Mouse (Mus musculus): ENCODE measurements around the gene Lpcat1. TPM values are rescaled to one million over a fixed set of nuclear protein-coding genes. Genes with fewer than 3 reads are reported as not detected.
A peak's percentile ranks its signal among the peaks of the same experiment; 100 is the strongest.

Gene Lpcat1
- polyA plus RNA-seq, 2 experiments from 2014 or later = 29.0 to 34.0 TPM

DNA sequence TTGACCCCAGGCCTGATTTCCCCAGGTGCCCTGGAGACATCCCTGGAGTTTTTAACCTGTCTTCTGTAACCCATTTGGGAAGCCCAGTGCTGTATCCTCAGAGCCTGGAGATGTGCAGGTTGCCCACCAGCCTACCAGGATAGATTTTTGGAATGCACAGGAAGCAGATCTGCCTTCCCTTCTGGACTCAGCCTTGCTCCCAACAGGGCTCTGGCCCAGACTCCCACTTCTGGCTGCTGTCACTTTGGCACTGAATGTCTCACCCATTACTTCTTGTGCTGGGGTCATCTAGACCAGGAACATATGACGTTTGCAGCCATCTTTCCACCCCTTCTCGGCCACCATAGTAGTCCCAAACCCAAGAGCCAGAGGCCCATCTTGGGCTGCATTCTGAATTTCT lies 10.8 kb downstream of the Lpcat1 start:
- no peak for ATAC-seq

DNA sequence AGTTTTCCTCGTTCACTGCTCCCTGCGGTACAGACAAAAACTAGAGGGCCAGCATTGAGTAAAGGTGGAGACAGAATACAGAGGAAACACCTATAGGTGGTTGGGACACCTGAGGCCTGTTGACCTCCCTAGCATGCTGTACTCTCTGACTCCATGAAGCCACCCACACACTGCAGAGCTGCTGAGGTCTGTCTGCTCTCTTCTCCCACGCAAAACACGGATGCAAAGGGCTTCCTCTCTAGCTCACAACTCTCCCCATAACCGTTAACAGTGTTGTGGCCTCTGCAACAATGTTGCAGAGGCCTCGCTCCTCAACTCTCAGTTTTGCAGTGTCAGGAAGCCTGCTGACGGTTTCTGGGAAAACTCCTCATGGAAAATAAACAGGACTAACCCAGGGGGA lies 15.5 kb downstream of the Lpcat1 start:
- peak; percentile 71 for ATAC-seq

DNA sequence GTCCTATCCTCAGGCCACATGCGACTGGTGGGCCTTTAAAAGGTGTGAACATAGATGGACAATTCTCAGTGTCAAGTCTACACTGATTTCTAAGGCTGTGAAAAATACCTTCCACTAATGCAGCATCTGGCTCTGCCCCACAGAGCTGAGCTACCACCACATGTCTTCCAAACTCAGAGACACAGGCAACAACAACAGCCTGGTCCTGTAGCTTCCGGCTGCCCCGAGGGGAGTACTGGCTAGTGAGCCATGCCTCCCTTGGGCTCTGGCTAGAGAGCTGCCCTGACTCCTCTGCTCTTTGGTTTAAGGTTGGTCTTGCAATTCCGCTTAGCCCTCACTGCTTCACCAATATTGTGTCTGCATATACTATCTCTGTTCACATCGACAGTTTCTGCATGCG lies 16.3 kb downstream of the Lpcat1 start:
- ATAC-seq = no peak

DNA sequence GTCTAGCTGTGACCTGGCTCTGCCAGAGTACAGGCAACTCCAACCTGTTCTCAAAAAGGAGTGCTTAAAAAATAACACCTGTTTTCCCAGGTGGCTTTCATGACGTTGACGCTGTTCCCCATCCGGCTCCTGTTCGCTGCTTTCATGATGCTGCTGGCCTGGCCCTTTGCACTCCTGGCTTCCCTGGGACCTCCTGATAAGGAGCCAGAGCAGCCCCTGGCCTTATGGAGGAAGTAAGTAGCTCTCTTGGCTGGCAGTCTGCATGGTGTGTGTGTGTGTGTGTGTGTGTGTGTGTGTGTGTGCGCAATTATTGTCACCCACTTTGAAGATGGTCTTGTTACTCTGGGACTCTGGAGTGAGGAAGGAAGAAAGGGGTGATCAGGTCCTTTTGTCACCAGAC lies 17.2 kb downstream of the Lpcat1 start:
- ATAC-seq = no peak

DNA sequence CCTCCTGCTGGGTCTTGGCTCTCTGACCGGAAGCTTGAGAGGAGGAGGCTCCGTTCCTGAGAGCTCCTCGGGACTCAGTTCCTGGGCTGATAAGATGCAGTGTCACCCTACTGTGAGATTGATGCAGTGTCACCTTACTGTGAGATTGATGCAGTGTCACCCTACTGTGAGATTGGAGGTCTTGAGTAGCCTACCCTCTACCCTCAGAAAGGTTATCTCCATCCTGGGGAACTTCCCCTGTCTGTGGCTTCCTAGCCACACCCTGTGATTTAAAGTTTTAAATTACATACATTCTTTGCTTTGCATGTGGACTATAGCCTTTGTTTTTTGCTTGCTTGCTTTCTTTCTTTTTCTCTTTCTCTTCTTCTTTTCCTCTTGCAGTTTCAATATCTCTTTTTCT lies 21.1 kb downstream of the Lpcat1 start:
- ATAC-seq = peak; percentile 67

DNA sequence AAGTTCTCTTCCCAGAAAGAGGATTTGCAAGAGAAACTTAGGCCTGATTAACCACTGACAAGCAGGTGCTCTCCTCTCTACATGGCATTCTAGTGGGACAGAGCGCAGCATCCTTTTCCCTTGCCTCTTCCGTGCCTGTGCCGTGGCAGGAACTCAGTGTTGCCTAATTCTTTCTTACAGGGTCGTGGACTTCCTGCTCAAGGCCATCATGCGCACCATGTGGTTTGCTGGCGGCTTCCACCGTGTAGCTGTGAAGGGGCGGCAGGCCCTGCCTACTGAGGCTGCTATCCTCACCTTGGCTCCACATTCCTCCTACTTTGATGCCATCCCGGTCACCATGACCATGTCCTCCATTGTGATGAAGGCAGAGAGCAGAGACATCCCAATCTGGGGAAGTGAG lies 21.7 kb downstream of the Lpcat1 start:
- peak; percentile 56 for ATAC-seq

DNA sequence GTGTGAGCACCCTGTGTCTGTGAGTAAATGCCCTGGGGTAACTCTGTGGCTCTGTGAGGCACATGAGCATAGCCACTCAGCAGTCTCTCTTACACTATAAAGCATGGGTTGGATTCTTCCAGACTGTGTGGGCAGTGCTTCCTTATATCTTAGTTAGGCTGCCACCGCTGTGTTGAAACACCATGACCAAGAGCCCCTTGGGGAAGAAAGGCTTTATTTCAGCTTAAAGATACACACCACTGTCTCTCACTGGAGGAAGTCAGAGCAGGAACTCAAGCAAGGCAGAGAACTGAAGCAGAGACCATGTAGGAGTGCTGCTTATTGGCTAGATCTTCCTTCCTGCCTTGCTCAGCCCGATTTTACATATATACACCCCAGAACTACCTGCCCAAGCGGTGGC lies 23.0 kb downstream of the Lpcat1 start:
- peak; percentile 31 for ATAC-seq

DNA sequence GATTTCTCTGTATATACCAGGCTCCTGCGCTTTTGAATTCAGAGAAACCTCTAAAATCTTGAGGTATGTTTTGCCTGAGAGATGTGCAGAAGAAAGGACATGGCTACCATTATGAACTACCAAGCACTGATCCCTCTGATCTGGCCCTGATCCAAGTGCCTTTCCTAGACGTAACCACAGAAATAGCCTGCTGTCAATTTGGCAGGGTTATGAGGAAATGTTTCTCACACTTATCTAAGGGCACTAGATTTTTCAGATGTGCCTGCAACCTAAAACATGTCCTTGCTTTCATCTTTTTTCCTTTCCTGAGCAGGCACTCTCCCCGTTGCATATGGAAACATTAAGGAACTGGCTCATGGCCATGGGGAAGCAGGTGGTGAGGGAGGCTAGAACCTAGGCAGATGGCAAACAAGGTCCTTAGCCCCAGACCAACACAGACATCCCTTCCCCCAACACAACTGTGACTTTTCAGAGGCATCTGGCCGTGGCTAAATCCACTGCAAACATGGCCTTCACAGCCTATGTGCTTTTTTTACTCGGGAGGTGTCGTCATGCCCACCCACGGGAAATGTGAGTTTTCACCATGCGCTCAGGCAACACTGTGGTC lies 23.7 kb downstream of the Lpcat1 start:
- no peak for ATAC-seq

DNA sequence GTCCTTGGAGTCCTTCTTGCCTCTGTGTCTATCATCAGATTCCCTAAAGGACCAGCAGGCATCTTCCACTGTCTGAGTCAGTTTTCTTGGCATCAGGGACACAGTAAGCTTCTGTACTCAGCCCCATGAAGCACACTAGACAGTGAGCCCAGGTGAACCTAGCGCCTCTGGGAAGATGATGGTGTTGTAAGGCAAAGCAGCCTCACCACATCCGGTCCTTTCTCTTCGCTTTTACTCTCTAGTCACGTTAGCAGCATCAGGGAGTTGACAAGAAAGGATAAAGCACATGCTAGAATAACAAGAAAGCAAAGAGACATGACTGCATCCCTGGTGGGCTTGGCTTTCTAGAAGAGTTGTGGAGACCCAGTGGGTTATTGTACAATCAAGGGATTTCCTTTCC lies 26.2 kb downstream of the Lpcat1 start:
- peak; percentile 48 for ATAC-seq

DNA sequence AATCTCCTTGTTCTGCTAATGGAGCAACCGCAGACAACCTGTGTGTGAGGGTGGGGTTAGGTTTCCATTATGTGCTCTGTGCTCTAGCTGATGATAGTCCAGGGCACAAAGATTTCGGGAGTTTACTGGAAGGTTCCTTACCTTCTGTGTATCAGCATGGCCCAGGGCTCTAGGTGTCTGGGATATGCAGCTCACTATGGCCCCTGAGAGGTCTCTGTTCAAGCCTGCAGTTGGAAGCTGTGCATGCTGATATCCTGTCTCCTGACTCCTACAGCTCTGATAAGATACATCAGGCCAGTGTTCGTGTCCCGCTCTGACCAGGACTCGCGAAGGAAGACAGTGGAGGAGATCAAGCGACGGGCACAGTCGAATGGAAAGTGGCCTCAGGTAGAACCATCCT lies 27.5 kb downstream of the Lpcat1 start:
- ATAC-seq = no peak

DNA sequence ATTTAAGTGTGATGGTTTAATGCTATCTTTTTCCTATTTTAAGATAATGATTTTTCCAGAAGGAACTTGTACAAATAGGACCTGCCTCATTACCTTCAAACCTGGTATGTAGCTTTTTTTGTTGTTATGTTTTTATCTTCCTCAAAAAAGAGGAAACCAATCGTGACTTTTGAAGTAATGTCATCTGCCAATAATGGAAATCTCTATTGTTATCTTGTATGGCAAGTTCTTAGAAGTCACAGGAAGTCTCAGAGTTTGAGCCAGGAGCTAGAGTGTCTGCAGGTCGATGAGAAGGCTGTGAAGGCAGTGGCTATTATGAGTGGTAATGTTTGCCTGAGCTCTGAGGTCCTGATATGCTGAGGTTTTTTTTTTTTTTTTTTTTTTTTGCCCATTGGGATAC lies 29.1 kb downstream of the Lpcat1 start:
- no peak for ATAC-seq

DNA sequence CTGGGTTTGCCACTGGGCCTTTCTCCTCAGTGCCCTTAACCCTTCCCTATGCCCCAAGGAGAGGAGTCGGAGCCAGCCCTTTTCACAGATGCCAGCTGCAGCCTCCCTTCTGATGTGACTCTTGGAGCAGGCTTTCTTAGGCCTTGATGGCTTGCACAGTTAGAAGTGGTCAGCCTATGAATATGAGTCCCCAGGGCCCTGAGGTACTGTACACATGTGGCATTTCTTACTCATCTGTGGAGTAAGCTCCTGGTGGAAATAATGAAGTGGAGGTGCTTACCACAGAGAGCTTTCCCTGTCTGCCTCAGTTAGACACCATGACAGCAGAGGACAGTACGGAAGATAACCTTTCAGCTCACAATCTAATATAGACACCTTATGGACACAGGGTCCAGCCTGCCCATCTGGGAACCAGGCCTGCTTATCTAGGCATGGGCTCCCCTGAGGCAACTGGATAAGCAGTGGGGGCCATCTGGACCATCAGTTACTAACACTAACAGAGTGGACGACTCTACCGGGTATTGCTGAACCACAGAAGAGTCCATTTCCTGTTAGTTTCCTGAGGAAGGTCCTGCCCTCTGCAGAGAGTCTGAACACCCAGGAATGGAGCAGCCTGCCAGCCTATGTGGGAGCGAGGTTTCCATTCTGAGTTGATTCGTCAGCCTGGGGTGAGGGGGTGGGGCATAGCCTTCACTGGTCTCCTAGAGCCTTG lies 33.1 kb downstream of the Lpcat1 start:
- ATAC-seq = no peak

DNA sequence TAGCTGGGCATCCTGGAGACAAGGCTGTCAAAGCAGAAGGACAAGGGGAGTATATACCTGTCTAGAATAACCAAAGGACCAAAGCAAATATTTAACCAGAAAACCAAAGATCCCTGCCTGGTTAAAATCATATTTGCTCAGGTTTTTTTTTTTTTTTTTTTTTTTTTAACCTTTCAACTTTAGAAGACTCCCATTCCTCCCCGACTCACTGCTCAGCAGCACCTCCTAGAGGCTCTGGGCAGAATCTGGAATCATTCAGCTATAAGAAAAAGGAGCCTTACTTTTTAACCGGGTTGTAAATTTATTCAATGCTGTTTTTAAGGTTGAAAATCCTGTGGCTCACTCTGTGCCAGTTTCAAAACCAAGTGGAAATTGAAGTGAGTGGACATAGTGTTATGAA lies 35.7 kb downstream of the Lpcat1 start:
- ATAC-seq = peak; percentile 59

DNA sequence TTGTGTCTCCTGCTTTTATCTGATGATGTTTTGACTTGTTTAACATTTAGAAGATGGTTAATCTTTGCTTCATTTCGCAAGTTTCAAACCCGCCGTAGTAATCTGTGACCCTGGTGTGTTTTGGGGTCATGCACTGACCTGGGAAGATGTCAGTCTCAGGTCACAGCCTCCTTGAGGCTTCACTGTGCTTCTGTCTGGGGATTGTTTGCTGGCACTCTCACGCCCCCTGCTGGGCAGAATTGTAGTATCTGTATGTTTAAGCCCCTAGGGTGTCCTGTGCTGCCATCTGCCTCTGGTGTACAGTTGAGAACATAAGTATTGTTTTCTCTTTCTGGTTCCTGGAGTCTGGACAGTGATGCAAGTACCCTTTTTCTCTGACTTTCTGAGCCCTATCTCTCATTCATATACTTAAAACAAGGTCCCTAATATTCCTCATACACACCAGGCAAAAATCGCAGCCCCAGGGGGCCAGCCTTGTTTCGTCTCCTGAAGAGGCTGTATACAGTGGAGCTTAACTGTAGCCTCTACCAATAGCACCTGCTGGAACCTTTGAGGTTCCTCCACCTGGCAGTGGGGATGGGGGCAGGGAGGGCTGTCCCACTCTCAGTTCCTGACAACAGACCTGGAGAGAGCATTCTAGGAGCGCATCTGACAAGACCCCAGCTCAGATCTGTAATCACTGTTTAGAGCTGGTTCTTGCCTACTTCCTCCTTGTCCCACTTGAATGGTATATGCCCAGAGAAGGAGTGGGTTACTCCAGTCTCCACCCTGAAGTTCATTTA lies 38.9 kb downstream of the Lpcat1 start:
- peak; percentile 83 for ATAC-seq

DNA sequence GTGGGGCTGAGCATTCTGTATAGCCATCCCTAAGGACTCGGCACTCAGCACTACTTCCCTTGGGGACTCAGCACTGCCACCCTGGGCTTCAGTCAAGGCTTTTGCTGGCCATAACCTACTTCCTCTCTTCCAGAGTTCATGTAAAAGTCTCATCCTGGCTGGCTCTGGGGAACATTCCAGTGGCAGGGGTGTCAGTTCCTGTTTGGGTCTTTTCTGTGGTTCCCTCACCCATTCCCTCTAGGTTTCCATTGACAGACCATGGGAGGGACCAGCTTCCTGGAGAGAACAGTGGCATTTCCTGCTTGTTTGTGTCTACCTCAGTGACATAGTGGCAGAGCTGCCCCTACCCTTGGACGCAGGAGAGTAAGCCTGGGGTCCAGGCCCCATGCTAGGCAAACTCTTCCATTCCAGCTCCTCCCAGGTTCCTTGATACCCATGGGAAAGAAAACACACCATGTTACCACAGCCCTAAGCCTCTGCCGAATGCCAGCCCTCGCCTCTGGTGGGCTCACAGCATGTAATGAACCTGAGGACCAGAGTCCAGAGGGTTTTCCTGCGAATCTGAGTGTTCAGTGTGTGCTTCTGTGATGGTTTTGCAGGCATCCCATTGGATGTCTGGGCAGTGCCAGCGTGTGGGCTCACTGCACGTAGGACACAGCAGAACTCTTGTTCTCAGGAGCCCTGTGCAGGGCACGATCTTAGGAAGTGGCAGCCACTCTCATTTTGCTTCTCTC lies 42.0 kb downstream of the Lpcat1 start:
- ATAC-seq = no peak

DNA sequence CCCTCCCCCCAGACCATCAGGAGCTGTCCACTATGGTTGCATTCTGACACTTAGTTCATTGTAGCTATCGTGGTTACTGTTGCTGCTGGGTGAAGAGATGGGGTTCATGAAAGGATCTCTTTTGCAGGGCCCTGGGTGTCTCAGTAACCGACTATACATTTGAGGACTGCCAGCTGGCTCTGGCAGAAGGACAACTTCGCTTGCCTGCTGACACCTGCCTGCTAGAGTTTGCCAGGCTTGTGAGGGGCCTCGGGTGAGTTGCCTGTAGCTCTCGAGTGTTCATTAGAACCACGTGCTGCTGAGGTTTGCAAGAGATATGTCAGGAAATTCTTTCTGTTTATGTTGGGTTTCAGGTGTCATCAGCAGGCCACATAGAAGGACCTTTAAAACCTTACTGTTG lies 42.9 kb downstream of the Lpcat1 start:
- no peak for ATAC-seq

DNA sequence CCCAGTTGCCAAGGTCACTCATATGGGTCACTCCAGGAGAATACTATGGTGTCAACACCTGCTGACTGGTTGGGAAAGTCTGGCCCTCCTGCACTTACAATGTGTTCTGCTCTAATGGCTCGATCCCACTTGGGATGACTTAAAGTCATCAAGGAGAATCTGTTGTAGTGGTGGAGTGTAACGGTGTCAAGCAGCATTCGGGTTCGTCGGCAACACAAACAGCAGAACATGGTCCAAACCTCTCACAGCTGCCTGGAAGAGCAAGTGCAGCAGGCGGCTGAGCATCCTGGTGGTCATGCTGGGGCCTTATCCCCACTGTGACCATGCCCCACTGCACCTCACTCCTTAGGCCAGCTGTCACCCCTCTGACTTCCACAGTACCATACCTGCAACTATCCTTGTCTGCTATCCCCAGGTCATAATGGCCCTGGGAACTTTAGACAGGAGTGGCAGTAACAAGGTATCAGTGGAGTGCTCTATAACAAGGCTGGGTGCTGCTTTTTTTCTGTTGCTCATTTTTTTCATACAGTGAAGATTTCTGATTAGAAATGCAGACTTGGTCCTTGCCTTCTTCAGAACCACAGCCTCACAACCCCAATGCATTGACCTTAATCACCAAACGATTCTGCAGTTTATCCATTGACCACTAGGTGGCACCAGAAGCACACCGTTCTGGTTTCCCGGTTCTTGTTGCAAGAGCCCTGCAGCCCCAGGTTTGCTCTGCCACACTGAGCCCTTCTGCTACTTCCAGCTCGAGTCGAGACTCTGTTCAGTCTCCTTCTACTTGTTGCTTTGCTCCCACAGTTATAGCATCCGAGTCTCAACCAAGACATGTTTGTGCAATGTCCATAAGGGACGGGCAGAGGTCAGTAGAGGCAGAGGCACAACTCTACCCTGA lies 46.0 kb downstream of the Lpcat1 start:
- ATAC-seq = peak; percentile 76

DNA sequence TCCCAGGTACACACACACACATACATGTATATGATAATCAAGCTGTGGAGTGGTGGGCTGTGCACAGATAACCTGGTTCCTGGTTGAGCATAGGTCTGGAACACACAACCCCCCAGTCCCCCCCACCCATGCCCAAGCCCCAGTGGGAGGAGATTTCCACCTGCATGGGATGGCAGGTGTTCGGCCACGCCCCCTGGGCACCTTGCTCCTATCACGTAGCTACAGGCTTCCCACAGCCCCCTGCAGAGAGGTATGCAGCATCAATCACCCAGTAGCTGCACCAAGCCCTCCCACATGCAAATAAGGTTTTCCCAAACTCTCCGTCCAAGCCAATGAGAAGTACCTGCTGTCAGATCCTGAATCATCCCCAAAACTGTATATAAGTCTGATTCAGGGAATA lies 49.9 kb downstream of the Lpcat1 start:
- ATAC-seq = no peak

DNA sequence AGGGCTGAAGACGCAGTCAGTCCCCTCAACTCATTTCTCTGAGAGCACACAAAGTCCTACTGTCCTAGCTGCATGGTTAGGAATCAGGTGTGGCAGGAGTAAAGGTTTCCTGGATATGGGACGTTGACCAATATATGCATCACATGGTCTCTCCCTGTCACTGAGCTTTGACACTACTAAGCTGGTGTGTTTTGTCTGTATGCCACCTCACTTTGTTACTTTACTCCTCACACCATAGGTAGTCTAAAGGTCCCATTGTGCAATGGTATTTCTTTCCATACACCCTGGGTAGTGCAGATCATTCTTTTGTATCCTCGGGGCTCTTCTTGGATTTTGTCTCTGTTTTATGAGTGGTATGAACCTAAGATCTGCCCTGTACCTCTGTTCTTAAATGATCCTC lies 66.7 kb downstream of the Lpcat1 start:
- no peak for ATAC-seq

DNA sequence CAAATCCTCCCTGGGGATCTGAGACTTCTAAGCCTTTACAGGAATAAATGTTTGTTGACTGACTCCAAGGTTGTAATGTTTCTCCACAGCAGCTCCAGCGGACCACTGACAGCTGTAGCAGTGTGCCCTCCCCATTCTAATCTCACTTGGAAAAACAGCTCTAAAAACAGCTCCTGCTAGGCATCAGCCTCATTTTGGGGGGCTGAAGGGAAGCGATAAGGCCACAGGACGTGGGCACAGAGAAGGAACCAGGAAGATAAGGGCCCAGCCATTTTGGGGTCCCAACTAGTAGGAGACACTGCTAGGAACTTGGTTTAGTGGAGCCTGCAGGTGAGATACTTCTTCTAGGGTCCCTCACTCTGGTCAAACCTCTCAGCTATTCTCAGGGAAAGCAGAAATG lies 68.3 kb downstream of the Lpcat1 start:
- no peak for ATAC-seq

DNA sequence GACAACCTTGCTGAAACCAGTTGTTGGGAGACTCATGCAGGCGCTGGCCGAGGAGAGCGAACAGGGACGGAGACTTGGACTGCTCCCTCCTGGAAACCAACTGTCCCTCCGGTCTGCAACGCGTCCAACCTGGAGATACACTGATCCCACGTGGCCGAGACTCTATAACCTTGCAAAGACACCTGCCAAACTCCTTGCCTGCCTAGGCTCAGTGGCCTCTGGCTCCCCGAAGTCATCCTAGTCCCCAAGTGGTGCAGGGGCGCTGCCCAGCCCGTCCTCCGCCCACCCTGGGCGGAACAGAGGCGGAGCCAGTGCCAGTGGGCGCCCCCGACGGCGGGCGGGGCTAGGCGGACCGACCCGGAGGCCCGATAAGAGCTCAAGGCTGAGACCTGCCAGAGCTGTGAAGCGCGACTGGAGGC lies 69.4 kb downstream of the Lpcat1 start, which contains the start of gene Slc6a3:
TSS of gene Slc6a3 (plus strand) at position 345 of the 419 bp plus-strand sequence.
- no peak for ATAC-seq

DNA sequence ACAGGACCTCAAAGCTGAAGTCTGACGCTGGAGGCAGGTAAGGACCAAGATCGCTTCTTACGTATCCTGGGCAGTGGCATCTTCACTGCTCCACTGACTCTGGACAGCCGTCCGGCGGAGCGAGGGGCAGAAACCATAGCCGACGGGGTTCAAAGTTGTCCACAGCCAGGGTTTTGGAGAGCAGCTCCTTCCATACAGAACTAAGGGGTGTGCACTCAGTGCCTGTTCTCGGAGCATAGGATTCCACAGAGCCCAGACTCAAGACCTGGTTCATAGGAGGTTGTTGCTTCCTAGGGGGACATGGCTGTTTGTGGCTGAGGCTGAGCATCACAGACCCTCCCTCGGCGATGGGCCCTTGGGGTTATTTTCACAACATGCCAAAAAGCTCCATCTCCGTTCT lies 69.8 kb downstream of the Lpcat1 start:
- no peak for ATAC-seq
